In the genomic region with DNA sequence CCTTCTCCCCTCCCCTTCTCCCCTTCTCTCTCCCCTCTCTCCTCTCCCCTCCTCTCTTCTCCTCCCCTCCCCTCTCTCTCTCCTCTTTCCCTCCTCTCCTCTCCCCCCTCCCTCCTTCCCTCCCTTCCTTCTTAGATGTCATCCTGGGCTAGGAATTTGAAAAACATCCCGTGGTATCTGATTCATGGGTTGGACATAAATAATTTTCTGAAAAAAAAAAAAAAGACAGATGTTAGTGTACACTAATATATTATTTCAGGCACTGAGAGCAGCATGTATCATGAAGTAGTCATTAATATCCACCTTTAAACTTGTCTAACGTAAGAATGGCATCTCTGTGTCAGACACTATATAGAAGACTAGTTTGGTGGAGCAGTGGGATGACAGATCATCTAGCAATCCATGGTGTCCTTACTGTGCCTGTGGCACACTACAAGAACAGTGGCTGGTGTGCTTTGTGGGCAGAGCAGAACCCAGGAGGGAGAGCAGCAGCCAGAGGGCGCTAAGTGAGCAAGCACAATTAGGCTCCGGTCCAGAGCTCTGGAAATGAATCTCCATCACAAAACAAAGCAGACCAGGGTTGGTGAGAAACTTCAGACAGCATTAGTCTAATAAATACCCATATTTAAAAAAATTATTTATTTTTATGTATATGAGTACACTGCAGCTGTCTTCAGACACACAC, we compare ENCODE assay signal across 8 mouse cellular contexts. TPM values are rescaled to one million over a fixed set of nuclear protein-coding genes. Genes with fewer than 3 reads are reported as not detected.
A peak's percentile ranks its signal among the peaks of the same experiment; 100 is the strongest.
DNase-seq lines count a peak whose midpoint lies in the region; ATAC-seq lines count a peak whose summit lies in the region.

No protein-coding gene starts in this region.

- DNase-seq in cerebellum, postnatal 10 days = peak; percentile 54 to 59
- peak; percentile 35 for DNase-seq in kidney, postnatal 14 days
- DNase-seq in kidney, adult 11 months = no peak
- DNase-seq in 3T3-L1 (ENCODE audit: low read depth, low spot score) = peak; percentile 67
- peak; percentile 37 for DNase-seq in brain, adult 2 months (ENCODE audit: low read depth, low spot score)
- no peak for DNase-seq in c-Kit-positive CD71-positive TER-119-positive erythroid progenitor cells, embryonic 14.5 days (ENCODE audit: low spot score)
- no peak for DNase-seq in layer of hippocampus, adult 8-10 months (ENCODE audit: low spot score in 2 of 2)

- ATAC-seq in cerebellum, adult (ENCODE audit: insufficient number of reproducible peaks, low FRiP score, low TSS enrichment) = no peak

RNA-seq across cellular contexts. Expression of gene Slc17a5, which starts 13.3 kb away (rescaled TPM):
- total RNA-seq in layer of hippocampus, adult 8-10 months (2022) = 10 to 100 TPM; 20.0 to 22.5 (median 20.9) TPM

RNA-seq across cellular contexts. Expression of gene Cd109, which starts 14.2 kb away (rescaled TPM):
- total RNA-seq in layer of hippocampus, adult 8-10 months (2022) = 1 to 10 TPM; 2.2 to 5.3 (median 3.7) TPM

Comparison
In these comparisons a context has a peak if more than half of its experiments do, and no peak if none do; other contexts are left out.
1. DNase-seq: peak in cerebellum, postnatal 10 days (2 of 2), kidney, postnatal 14 days (single experiment), 3T3-L1 (single experiment) and brain, adult 2 months (single experiment); none in kidney, adult 11 months (single experiment), c-Kit-positive CD71-positive TER-119-positive erythroid progenitor cells, embryonic 14.5 days (single experiment) and layer of hippocampus, adult 8-10 months (0 of 2).